Mouse (Mus musculus) neural tube, embryonic 10.5 days (tissue): Measurements from ENCODE around the gene Myh14.

Experiments
- DNase-seq: peaks from one replicate; pipeline ENCODE4 v3.0.0-alpha.2; 2017; ENCODE audit warnings: low spot score; ENCODE audit errors: extremely low spot score

Myh14 gene

GRCm38 (mm10) chr7:44633407-44633806, 37.2 kb downstream of the Myh14 start:
- DNase-seq = no peak

GRCm38 (mm10) chr7:44632676-44633075, 38.0 kb downstream of the Myh14 start:
- DNase-seq = no peak

- DNase-seq = no peak
Measured at GRCm38 (mm10) chr7:44630437-44630836, 40.2 kb downstream of the Myh14 start.

GRCm38 (mm10) chr7:44628402-44629034, 42.1 kb downstream of the Myh14 start:
- no peak for DNase-seq

GRCm38 (mm10) chr7:44626966-44627365, 43.7 kb downstream of the Myh14 start:
- no peak for DNase-seq

GRCm38 (mm10) chr7:44626068-44626385, 44.6 kb downstream of the Myh14 start:
- DNase-seq = no peak

GRCm38 (mm10) chr7:44625241-44626067, 45.2 kb downstream of the Myh14 start:
- no peak for DNase-seq

GRCm38 (mm10) chr7:44624828-44625227, 45.8 kb downstream of the Myh14 start:
- DNase-seq = no peak

- DNase-seq = no peak
Measured at GRCm38 (mm10) chr7:44624543-44624826, 46.2 kb downstream of the Myh14 start.

- no peak for DNase-seq
Measured at GRCm38 (mm10) chr7:44623714-44624542, 46.7 kb downstream of the Myh14 start.

- no peak for DNase-seq
Measured at GRCm38 (mm10) chr7:44617059-44617458, 53.6 kb downstream of the Myh14 start.

GRCm38 (mm10) chr7:44615987-44616386, 54.7 kb downstream of the Myh14 start:
- no peak for DNase-seq

- DNase-seq = no peak
Measured at GRCm38 (mm10) chr7:44615309-44615708, 55.3 kb downstream of the Myh14 start.

GRCm38 (mm10) chr7:44614041-44614688, 56.5 kb downstream of the Myh14 start:
- DNase-seq = peak; percentile 16

GRCm38 (mm10) chr7:44612192-44612591, 58.5 kb downstream of the Myh14 start:
- no peak for DNase-seq

GRCm38 (mm10) chr7:44606171-44606901, 64.3 kb downstream of the Myh14 start:
- DNase-seq = no peak

GRCm38 (mm10) chr7:44605436-44605835, 65.2 kb downstream of the Myh14 start:
- DNase-seq = peak; percentile 14

- DNase-seq = no peak
Measured at GRCm38 (mm10) chr7:44604619-44605018, 66.0 kb downstream of the Myh14 start.

- peak; percentile 86 for DNase-seq
Measured at GRCm38 (mm10) chr7:44604139-44604606, 66.5 kb downstream of the Myh14 start.

- peak; percentile 43 for DNase-seq
Measured at GRCm38 (mm10) chr7:44603186-44603855, 67.3 kb downstream of the Myh14 start.
